Mouse (Mus musculus): ENCODE results near the gene Cers3. TPM values are rescaled to one million over a fixed set of nuclear protein-coding genes. Genes with fewer than 3 reads are reported as not detected.

Cers3 gene
- polyA plus RNA-seq, 1 experiment: not detected

DNA sequence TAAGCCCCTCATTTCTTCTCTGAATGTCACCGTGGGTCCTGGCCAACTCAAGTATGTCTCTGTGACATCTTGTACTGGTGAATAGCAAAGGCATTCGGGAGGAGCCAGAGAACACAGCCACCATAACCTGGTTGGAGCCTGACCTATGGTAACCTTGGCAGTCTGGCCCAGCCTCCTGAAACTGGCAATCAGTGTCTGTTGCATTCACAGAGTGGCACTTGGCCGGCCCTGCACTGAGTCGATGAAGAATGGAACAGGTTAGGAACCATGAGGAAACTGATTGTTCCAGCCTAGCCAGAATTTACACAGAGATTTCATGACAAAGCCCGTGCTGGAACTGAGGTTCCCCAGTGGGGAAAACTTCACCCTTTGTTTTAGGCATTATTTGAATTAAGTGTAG, 57.5 kb downstream of the Cers3 start:
- Histone ChIP-seq H3K4me1 (ENCODE audit: control insufficient read depth, insufficient read depth, insufficient read length, low read length) (no peaks in the 10 kb centered on the region), H3K4me3 (ENCODE audit: insufficient read depth, low read depth, low read length) (no peak overlapping the region), H3K27ac (replicated peaks; ENCODE audit: low read depth, low read length) (no peak overlapping the region)

- no peak overlapping the region for H3K27ac ChIP-seq (replicated peaks; ENCODE audit: low read depth, low read length)
- H3K4me1 ChIP-seq (ENCODE audit: control insufficient read depth, insufficient read depth, insufficient read length, low read length): no peaks in the 10 kb centered on the region
- no peak overlapping the region for H3K4me3 ChIP-seq (ENCODE audit: insufficient read depth, low read depth, low read length)
Observed at GRCm38 (mm10) chr7:66801785-66802184, 58.5 kb downstream of the Cers3 start.

DNA sequence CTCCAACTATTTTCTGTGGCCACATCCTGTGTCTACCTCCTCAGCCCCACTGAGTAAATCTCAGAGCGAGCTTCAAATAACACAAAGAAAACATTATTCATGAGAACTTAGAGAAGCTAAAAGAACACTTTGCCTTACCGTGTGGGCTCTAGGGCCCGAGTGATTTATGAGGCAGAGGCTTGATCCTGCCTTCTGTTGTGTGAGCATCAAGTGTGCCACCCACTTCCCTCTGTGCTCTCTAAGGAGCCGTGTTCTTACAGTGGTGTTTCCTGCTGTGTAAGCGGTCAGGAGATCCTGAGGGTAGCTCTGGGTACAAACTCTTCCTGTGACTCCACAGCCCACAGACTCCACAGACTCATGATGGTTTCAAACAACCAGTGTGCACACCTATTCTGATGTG, 60.5 kb downstream of the Cers3 start:
- Histone ChIP-seq H3K4me3 (ENCODE audit: insufficient read depth, low read depth, low read length) (no peak overlapping the region), H3K27ac (replicated peaks; ENCODE audit: low read depth, low read length) (no peak overlapping the region), H3K4me1 (ENCODE audit: control insufficient read depth, insufficient read depth, insufficient read length, low read length) (no peaks in the 10 kb centered on the region)

DNA sequence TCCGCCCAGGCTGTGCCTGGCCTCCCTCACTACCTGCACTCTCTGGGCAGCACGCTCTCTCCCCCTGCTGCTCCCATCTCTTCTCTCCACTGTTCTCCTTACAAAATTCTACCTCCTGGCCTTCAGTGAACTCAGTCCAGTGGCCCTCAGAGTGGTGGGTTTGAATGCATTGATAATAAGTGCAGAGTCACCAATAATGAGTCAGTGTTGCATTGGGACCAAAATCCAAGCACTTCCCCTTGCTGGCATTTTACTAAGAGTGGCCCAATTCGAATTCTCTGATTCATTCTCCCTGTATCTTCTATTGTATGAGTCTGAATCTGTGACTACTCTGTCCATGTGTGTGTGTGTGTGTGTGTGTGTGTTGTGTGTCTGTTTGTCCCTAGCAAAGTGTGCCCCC, 63.5 kb downstream of the Cers3 start:
- H3K4me1 ChIP-seq (ENCODE audit: control insufficient read depth, insufficient read depth, insufficient read length, low read length): no peaks in the 10 kb centered on the region
- H3K27ac ChIP-seq (replicated peaks; ENCODE audit: low read depth, low read length): no peak overlapping the region
- no peak overlapping the region for H3K4me3 ChIP-seq (ENCODE audit: insufficient read depth, low read depth, low read length)

GRCm38 (mm10) chr7:66810436-66810835, 67.1 kb downstream of the Cers3 start:
- Histone ChIP-seq H3K4me1 (ENCODE audit: control insufficient read depth, insufficient read depth, insufficient read length, low read length) (no peaks in the 10 kb centered on the region), H3K4me3 (ENCODE audit: insufficient read depth, low read depth, low read length) (no peak overlapping the region), H3K27ac (replicated peaks; ENCODE audit: low read depth, low read length) (no peak overlapping the region)

GRCm38 (mm10) chr7:66811294-66811693, 68.0 kb downstream of the Cers3 start:
- H3K4me1 ChIP-seq (ENCODE audit: control insufficient read depth, insufficient read depth, insufficient read length, low read length): no peaks in the 10 kb centered on the region
- no peak overlapping the region for H3K4me3 ChIP-seq (ENCODE audit: insufficient read depth, low read depth, low read length)
- no peak overlapping the region for H3K27ac ChIP-seq (replicated peaks; ENCODE audit: low read depth, low read length)

DNA sequence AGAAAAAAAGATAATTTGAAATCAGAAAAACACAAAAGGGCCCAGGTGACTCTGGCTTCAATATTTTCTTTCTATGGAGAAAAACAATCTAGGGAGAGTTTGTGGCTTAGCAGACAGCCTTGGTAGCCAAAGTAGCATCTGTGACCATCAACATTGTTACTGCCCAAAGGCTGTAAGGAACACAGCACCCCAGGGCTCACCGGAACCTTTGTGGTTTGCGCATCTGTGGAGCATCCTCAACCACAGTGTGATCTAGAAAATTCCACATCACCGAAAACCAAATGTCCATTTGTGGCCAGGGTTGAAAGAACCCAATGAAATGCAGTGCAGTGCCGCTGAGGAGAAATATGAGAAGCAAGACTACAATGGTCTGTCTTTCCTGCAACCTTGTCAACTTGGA, 69.0 kb downstream of the Cers3 start:
- Histone ChIP-seq H3K4me1 (ENCODE audit: control insufficient read depth, insufficient read depth, insufficient read length, low read length) (no peaks in the 10 kb centered on the region), H3K4me3 (ENCODE audit: insufficient read depth, low read depth, low read length) (no peak overlapping the region), H3K27ac (replicated peaks; ENCODE audit: low read depth, low read length) (no peak overlapping the region)

DNA sequence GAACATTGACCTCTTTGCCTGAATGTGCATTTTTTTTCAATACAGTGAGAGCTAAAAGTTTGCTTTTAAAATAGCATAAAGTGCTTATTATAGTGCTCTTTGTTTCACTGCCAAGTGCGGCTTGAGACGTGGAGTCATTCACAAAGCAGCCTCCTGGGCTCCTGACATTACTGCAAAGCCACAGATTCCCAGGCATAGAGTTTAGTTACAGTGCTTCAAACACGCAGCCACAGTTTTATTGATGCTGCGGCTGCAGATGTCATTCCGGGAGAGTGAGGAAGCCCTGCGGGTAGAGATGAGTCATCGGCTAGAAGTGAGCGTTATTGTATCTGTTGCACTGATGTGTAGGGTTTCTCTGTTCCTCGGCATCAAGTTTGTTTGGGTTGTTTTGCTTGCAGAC, 69.4 kb downstream of the Cers3 start:
- H3K4me1 ChIP-seq (ENCODE audit: control insufficient read depth, insufficient read depth, insufficient read length, low read length): no peaks in the 10 kb centered on the region
- no peak overlapping the region for H3K27ac ChIP-seq (replicated peaks; ENCODE audit: low read depth, low read length)
- no peak overlapping the region for H3K4me3 ChIP-seq (ENCODE audit: insufficient read depth, low read depth, low read length)

- no peaks in the 10 kb centered on the region for H3K4me1 ChIP-seq (ENCODE audit: control insufficient read depth, insufficient read depth, insufficient read length, low read length)
- H3K4me3 ChIP-seq (ENCODE audit: insufficient read depth, low read depth, low read length): no peak overlapping the region
- H3K27ac ChIP-seq (replicated peaks; ENCODE audit: low read depth, low read length): no peak overlapping the region
Observed at GRCm38 (mm10) chr7:66813172-66813571, 69.9 kb downstream of the Cers3 start.

DNA sequence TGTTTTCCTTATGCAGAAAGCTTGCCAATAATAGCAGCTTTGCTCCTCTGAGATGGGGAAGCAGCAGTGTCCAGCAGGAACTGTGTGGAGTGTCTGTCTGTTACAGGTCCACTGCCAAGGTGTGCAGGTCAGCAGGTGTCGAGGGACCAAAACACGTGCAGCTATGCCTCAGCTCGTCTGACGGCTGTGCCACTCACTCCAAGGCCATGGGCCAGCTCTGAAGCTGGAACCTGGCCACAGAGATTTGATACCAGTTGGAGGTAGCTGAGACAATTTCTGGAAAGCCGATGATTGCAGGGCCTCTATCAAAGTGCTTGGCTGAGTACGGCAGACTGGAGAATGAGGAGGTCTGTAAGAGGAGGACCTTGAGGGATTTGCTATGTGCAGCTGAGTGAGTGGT, 72.2 kb downstream of the Cers3 start:
- Histone ChIP-seq H3K27ac (replicated peaks; ENCODE audit: low read depth, low read length) (no peak overlapping the region), H3K4me3 (ENCODE audit: insufficient read depth, low read depth, low read length) (no peak overlapping the region), H3K4me1 (ENCODE audit: control insufficient read depth, insufficient read depth, insufficient read length, low read length) (no peaks in the 10 kb centered on the region)

DNA sequence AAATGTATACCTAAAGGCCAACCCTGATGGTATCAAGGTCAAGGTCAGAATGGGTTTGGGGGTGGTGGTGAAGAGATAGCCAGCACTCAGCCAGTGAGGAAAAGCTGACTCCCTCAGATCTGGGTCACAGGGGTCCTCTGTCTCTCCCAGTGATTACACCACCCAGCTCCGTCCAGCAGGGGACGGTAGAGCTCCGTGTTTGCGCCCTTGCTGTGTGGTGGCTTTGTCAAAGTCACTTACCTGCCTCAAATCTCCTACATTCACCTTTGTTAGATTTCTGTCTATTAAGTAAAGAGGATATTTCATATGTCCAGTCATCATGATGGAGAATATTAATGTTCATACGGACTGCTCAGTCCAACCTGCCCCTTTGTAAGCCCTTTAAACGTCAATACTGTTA, 76.7 kb downstream of the Cers3 start:
- no peaks in the 10 kb centered on the region for H3K4me1 ChIP-seq (ENCODE audit: control insufficient read depth, insufficient read depth, insufficient read length, low read length)
- H3K4me3 ChIP-seq (ENCODE audit: insufficient read depth, low read depth, low read length): no peak overlapping the region
- no peak overlapping the region for H3K27ac ChIP-seq (replicated peaks; ENCODE audit: low read depth, low read length)

GRCm38 (mm10) chr7:66830803-66831202, 87.5 kb downstream of the Cers3 start:
- Histone ChIP-seq H3K4me1 (ENCODE audit: control insufficient read depth, insufficient read depth, insufficient read length, low read length) (peaks cover 2% of the 10 kb centered on the region; the same call in 1 of the 2 replicates), H3K4me3 (ENCODE audit: insufficient read depth, low read depth, low read length) (no peak overlapping the region), H3K27ac (replicated peaks; ENCODE audit: low read depth, low read length) (no peak overlapping the region)

- H3K4me1 ChIP-seq (ENCODE audit: control insufficient read depth, insufficient read depth, insufficient read length, low read length): peaks cover 2% of the 10 kb centered on the region; the same call in 1 of the 2 replicates
- H3K4me3 ChIP-seq (ENCODE audit: insufficient read depth, low read depth, low read length): no peak overlapping the region
- no peak overlapping the region for H3K27ac ChIP-seq (replicated peaks; ENCODE audit: low read depth, low read length)
Observed at GRCm38 (mm10) chr7:66831295-66831694, 88.0 kb downstream of the Cers3 start.

GRCm38 (mm10) chr7:66839463-66840007, 96.2 kb downstream of the Cers3 start, which contains the start of gene Adamts17:
TSS of gene Adamts17 (plus strand) at chr7:66839735.
- H3K4me1 ChIP-seq (ENCODE audit: control insufficient read depth, insufficient read depth, insufficient read length, low read length): no peaks in the 10 kb centered on the region
- H3K4me3 ChIP-seq (ENCODE audit: insufficient read depth, low read depth, low read length): peak within 1 kb of the TSS; percentile 60
- no peak within 1 kb of the TSS for H3K27ac ChIP-seq (replicated peaks; ENCODE audit: low read depth, low read length)

- H3K4me3 ChIP-seq (ENCODE audit: insufficient read depth, low read depth, low read length): peak overlapping the region; percentile 60
- no peak overlapping the region for H3K27ac ChIP-seq (replicated peaks; ENCODE audit: low read depth, low read length)
- no peaks in the 10 kb centered on the region for H3K4me1 ChIP-seq (ENCODE audit: control insufficient read depth, insufficient read depth, insufficient read length, low read length)
Observed at GRCm38 (mm10) chr7:66840008-66840719, 96.9 kb downstream of the Cers3 start.

DNA sequence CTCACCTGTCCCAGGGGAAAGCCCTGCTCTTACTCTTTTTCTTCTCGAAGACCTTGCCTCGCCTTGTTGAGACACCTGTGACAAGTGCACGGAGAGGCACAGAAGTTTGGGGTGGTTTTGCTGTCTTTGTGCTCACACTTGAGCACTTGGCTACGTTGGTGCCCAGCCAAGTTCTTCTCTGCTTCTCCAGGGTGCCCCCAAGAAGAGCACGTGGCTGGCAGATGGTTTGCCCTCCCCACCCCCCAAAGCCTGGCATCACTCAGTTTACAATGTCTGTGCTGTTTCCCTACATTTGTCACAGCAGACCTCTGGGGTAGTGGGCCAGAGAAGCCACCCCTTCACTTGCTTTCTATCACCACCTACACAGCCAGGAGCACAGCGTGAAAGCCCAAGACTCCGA, 97.9 kb downstream of the Cers3 start:
- Histone ChIP-seq H3K27ac (replicated peaks; ENCODE audit: low read depth, low read length) (no peak overlapping the region), H3K4me3 (ENCODE audit: insufficient read depth, low read depth, low read length) (no peak overlapping the region), H3K4me1 (ENCODE audit: control insufficient read depth, insufficient read depth, insufficient read length, low read length) (no peaks in the 10 kb centered on the region)
